Mouse (Mus musculus) activated CD4-positive, CD25-positive, alpha-beta regulatory T cell, adult 4 months (primary cell): Measurements from ENCODE around the gene Gm29106. TPM values are rescaled to one million over a fixed set of nuclear protein-coding genes. Genes with fewer than 3 reads are reported as not detected.
"Not testable (repeated sequence)": the region's sequence is repeated elsewhere in the genome, so short reads cannot be mapped to it uniquely, and the experiment has no call there.

Experiments used
- ATAC-seq: one replicate; pipeline ENCODE4 v1.8.0; 2017
- polyA plus RNA-seq, 2 experiments: library from polyadenylated mRNA; unstranded; fragments of 100-300 nt; shearing (Covaris generic); gene quantifications; one replicate each; pipeline ENCODE4 v1.2.1; 2017

Gm29106 gene
- under 1 TPM in 1 of 2 experiments, not detected in 1; 0.08 TPM for polyA plus RNA-seq

DNA sequence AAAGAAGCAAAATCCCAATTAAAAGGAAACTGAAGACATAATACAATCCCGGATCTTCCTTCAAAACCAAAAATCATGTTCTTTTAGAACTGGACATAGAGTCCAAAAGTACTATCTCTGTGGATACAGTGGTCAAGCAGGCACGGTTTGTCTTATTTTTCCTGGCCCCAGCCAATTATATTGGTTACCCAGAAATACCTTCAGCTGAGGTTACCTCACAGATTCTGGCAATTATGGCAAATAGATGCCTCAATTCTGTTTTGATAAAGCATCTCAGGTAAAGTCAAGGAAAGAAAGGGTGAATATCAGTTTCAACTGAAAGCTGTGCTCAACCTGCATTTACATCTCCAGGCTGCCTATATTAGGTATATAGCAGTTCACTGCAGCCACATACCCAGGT is at the start of gene Gm29106:
TSS of gene Gm29106 (plus strand) at position 301 of the 400 bp plus-strand sequence.
- ATAC-seq = not testable (repeated sequence)

DNA sequence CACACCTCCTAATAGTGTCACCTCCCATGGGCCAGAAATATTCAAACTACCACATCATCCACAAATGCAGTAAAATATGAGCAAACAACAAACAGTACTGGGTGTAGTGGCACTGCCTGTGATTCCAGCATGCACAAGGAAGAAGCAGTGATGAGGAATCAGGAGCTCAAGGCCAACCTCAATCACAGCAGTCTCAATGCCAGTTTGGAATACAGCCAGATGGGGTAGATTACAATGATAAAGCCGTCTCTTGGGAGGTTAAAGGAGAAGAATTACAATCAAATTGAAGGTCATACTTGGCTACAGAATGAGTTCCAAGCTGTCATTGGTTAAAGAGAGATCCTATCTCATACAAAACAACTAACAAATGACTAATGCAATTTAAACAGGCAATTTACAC is 52.2 kb downstream of the Gm29106 start:
- ATAC-seq = no peak

DNA sequence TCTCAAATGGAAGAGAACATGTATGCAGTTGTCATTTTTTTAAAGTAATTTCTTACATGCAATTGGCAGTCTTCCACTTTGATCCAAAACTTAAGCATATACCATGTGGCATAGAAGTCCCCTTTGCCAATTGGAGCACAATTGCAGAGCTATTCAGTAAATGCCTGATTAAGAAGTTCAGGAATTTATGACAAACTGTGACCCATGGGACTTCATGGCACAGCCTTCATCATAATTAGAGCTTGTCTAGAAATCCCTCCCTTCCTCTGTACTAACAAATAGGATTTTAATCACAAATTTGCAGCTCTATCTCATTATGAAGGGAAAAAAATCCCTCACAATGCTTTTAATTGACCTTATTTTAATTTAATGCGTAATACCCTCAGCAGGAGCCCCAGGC is 59.7 kb downstream of the Gm29106 start:
- ATAC-seq = no peak

Other genes with a start within 250 kb of the Gm29106 start
- not detected for gene Gm28168, start 248.5 kb upstream of the Gm29106 start, polyA plus RNA-seq
- gene Gm7145, start 210.6 kb upstream of the Gm29106 start, polyA plus RNA-seq = not detected
- gene Tsn, start 135.2 kb downstream of the Gm29106 start, polyA plus RNA-seq = 100 to 1,000 TPM; 221 to 249 TPM
- 10 to 100 TPM; 50.2 to 58.8 TPM for gene Nifk, start 145.3 kb downstream of the Gm29106 start, polyA plus RNA-seq
- 10 to 100 TPM; 36.6 to 44.9 TPM for gene Clasp1, start 212.5 kb downstream of the Gm29106 start, polyA plus RNA-seq